Mouse (Mus musculus) midbrain, embryonic 15.5 days (tissue): ENCODE data around the gene Dlx4. TPM values are rescaled to one million over a fixed set of nuclear protein-coding genes. Genes with fewer than 3 reads are reported as not detected.
A peak's percentile ranks its signal among the peaks of the same experiment; 100 is the strongest.

Source experiments
- ATAC-seq: fragments of 200-750 bp; cut with Nextera tagmentation; replicated peaks from 2 replicates; pipeline ENCODE4 v1.8.0; 2017; ENCODE audit warnings: moderate TSS enrichment
- H3K27ac ChIP-seq: fragments of 300-500 bp; sonication (generic); 2 replicates; pipeline ENCODE4 v1.5.1; 2015; ENCODE audit warnings: mild to moderate bottlenecking, inconsistent platforms
- H3K27me3 ChIP-seq: fragments of 300-500 bp; sonication (generic); replicated peaks from 2 replicates; pipeline ENCODE4 v1.6.1; 2015; ENCODE audit warnings: inconsistent platforms
- H3K36me3 ChIP-seq: fragments of 300-500 bp; sonication (generic); replicated peaks from 2 replicates; pipeline ENCODE4 v1.6.1; 2015; ENCODE audit warnings: inconsistent platforms
- H3K4me1 ChIP-seq: fragments of 300-500 bp; sonication (generic); 2 replicates; pipeline ENCODE4 v1.6.1; 2015; ENCODE audit warnings: inconsistent platforms
- H3K4me2 ChIP-seq: fragments of 300-500 bp; sonication (generic); 2 replicates; pipeline ENCODE4 v1.6.1; 2015; ENCODE audit warnings: inconsistent platforms, mild to moderate bottlenecking, moderate library complexity
- H3K4me3 ChIP-seq: fragments of 300-500 bp; sonication (generic); 2 replicates; pipeline ENCODE4 v1.5.1; 2015; ENCODE audit warnings: mild to moderate bottlenecking, inconsistent platforms
- H3K9ac ChIP-seq: fragments of 300-500 bp; sonication (generic); 2 replicates; pipeline ENCODE4 v1.6.1; 2015; ENCODE audit warnings: mild to moderate bottlenecking, inconsistent platforms
- H3K9me3 ChIP-seq: fragments of 300-500 bp; sonication (generic); 2 replicates; pipeline ENCODE4 v1.6.1; 2016; ENCODE audit warnings: inconsistent platforms
- WGBS: fragments of 180-500 bp; shearing (Covaris S2); methylation state at CpG from one replicate; pipeline ENCODE4 v1.1.7; 2015; ENCODE audit warnings: mixed read lengths; 5-methylcytosine and 5-hydroxymethylcytosine counted together
- polyA plus RNA-seq: library from polyadenylated mRNA; unstranded; fragments of >200 nt; fragmentation: Nextera tagmentation; extraction: Ambion mirVana; gene quantifications from 2 replicates; pipeline ENCODE4 v1.2.1, GENCODE M21; 2015

Gene Dlx4
- polyA plus RNA-seq, 1 experiment from 2014 or later, result not detected

DNA sequence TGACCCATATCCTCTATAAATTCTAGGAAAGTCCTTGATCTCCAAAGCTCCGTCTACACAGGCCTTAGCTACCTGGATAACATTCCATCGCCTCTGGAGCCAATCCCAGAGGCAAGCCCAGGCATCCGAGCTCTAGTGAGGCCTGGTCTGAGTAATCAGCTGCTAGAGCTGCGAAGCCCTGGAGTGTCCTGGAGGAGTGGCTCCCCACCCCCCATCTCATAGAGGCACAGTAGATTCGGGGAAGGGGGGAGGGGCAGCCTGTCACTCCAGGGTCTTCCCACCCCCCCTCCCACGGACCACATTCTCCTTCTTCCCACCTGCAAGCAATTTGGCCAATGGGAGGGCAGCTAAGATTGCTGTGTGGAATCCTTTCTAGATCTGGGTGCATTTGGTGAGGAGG lies 8.8 kb downstream of the Dlx4 start:
- peaks cover 51% of the 10 kb centered on the region for H3K27me3 ChIP-seq

DNA sequence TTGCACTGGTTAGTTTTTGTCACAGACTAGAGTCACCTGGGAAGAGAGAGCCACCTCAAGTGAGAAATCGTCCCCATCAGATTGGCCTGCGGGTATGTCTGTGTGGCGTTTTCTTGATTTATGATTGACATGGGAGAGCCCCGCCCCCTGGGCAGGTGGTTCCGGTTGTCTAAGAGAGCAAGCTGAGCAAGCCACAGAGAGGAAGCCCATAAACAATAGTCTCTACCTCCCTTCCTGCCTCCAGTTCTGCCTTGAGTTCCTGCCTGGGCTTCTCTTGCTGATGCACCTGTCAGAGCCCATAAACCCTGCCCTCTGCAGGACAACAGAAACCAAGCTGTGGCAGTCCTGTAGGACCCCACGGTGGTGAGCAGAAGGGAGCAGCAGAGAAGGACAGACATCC lies 12.7 kb downstream of the Dlx4 start:
- Histone ChIP-seq H3K27me3 (peaks cover 12% of the 10 kb centered on the region; the same call in 1 of the 2 replicates), H3K4me1 (no peaks in the 10 kb centered on the region; the same call in 1 of the 2 replicates), H3K4me2 (no peak overlapping the region), H3K9me3 (no peaks in the 10 kb centered on the region), H3K27ac (no peak overlapping the region), H3K36me3 (no peaks in the 10 kb centered on the region), H3K4me3 (no peak overlapping the region), H3K9ac (no peak overlapping the region)
- WGBS, result 72% methylated on average over 6 of the region's 6 CpGs
- ATAC-seq, result no peak

More for the DNA sequence above, 8.8 kb downstream of the Dlx4 start:
- no peak for ATAC-seq
- Histone ChIP-seq H3K27ac (no peak overlapping the region), H3K9me3 (no peaks in the 10 kb centered on the region), H3K4me3 (no peak overlapping the region), H3K4me2 (no peak overlapping the region), H3K4me1 (no peaks in the 10 kb centered on the region; the same call in 1 of the 2 replicates), H3K36me3 (no peaks in the 10 kb centered on the region), H3K9ac (no peak overlapping the region)
- 19% methylated on average over 6 of the region's 6 CpGs for WGBS

DNA sequence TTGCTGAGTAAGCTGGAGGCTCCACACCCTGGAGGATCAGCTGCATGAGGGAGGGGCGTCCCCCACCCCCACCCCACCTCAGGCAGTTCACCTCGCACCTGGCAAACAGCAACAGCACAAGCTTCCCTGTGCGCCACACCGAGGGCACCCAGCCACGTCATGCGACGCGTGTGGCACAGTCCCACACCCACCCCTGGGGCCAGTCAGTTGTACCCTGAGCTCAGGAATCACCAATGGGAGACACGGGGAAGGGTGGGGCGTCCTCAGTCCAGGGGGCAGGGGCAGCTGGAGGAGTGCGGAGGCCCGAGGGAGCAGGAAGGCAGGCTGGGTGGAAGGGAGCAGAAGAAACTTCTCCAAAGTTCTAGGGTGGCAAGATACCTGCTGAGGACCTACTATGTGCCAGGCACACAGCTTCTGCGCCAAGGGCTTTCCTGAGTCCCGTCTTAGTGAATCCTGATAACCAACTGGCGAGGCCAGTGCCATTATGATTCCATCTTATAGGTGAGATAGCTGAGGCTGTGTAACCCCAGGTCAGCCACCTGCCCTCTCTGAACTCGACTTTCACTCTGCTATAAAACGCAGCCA lies 15.3 kb downstream of the Dlx4 start:
- Histone ChIP-seq H3K4me1 (peaks cover 8% of the 10 kb centered on the region), H3K4me3 (no peak overlapping the region), H3K9me3 (no peaks in the 10 kb centered on the region), H3K4me2 (no peak overlapping the region), H3K27ac (no peak overlapping the region), H3K27me3 (peaks cover 7% of the 10 kb centered on the region), H3K9ac (no peak overlapping the region), H3K36me3 (no peaks in the 10 kb centered on the region)
- WGBS, result 77% methylated on average over 17 of the region's 17 CpGs
- ATAC-seq, result no peak

DNA sequence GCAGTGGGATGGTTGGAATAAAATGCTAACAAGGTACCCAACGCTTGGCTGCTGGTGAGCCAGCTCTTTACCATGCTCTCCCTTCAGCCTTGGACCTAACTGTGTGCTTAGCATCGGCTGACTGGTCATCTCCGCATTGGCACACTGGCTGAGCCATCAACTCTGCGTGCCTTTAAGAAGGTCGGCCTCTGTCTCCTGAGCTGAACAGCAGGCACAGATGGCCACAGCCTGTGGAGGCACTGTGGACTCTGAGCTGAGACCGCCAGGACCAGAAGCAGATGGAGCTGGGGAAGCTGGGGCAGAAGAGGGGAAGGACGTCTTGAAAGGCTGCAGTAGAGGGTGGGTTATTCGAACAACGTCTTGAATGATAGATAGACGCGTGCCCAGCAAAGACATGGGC lies 17.7 kb downstream of the Dlx4 start:
- no peak overlapping the region for H3K27ac ChIP-seq
- no peak overlapping the region for H3K4me3 ChIP-seq
- no peak for ATAC-seq
- 53% methylated on average over 11 of the region's 11 CpGs for WGBS
- peaks cover 31% of the 10 kb centered on the region for H3K27me3 ChIP-seq
- H3K9ac ChIP-seq, result no peak overlapping the region
- no peaks in the 10 kb centered on the region for H3K9me3 ChIP-seq
- no peak overlapping the region for H3K4me2 ChIP-seq
- H3K4me1 ChIP-seq, result peaks cover 8% of the 10 kb centered on the region
- H3K36me3 ChIP-seq, result no peaks in the 10 kb centered on the region

DNA sequence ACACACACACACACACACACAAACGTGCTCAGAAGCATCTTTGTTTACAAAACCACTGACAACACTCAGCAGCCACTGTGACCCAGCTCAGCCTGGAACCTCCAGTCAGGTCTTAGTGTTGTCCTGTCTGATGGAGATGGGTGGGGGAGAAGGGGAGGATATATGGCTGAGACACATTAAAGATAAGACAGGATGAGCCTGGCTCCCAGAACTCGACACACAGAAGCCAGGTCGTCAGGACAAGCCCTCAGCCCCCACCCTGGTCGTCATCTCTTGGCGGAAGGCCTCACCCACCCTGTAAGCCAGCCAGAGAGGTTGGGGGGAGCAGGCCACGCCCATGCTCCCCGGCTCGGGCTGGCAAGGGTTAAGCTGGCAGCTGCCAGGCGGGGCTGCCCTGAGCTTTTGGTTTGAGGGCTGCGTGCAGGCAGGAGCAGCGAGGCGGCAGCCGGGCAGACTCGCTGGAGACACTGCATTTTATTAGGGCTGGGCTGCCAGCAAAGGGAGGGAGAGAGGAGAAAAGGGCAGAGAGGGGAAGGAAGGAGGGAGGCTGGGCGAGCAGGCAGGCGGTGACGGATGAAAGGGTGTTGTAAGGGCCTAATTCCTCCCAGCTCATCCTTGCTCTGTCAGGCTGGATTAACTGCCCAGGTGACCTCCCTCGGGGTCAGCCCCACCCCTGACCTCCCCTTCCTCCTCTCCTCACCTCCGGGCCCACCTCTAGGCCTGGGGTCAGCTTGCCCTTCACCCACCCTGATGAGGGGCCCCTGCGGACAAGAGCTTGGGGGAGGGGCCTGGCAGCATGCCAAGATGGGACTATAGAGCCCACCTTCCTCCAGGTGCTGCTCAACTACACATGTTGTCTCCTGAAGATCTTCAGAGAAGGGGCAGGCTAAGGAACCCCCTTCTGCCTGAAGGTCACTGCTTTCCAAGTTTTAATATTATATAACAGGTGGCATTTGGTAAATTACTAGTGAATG lies 19.5 kb downstream of the Dlx4 start:
- 2% methylated on average over 20 of the region's 20 CpGs for WGBS
- H3K27ac ChIP-seq, result no peak overlapping the region
- peak; percentile 66; the same call in 1 of the 2 replicates for ATAC-seq
- H3K27me3 ChIP-seq, result peaks cover 48% of the 10 kb centered on the region
- peak overlapping the region; percentile 5; the same call in 1 of the 2 replicates for H3K9ac ChIP-seq
- no peaks in the 10 kb centered on the region for H3K36me3 ChIP-seq
- H3K9me3 ChIP-seq, result no peaks in the 10 kb centered on the region
- H3K4me1 ChIP-seq, result peaks cover 11% of the 10 kb centered on the region
- peak overlapping the region; percentile 44 for H3K4me2 ChIP-seq
- H3K4me3 ChIP-seq, result peak overlapping the region; percentile 1; the same call in 1 of the 2 replicates

DNA sequence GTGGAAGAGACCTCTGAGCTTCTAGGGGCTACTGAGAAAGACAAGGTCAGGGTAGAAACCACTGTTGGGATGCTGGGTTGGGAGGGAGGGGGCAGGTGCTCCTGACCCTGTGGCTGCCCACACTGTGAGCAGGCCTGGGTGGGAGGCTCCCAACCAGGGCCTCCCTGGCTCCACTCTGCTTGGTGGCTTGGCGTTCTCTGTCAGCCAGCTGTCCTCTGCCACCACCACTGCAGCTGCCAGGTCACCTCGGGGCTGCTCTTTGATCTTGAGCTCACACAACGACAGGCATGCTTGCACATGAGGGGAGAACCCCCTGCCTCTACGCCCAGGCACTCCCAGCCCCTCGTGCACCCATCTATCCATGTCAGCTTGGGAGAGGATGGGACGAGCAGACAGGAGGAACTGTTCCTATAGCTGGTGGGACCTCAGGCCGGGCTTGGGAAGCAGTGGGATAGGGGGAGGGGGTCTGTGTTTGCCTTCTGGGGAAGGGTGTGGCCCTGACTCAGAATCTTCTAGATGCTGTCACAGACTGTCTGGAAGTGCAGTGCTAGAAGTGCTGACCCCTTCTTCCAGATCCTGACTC lies 20.6 kb downstream of the Dlx4 start:
- Histone ChIP-seq H3K4me2 (no peak overlapping the region), H3K27ac (no peak overlapping the region), H3K27me3 (peaks cover 51% of the 10 kb centered on the region), H3K9ac (no peak overlapping the region), H3K9me3 (no peaks in the 10 kb centered on the region), H3K36me3 (no peaks in the 10 kb centered on the region), H3K4me1 (peaks cover 21% of the 10 kb centered on the region), H3K4me3 (no peak overlapping the region)
- ATAC-seq, result no peak
- WGBS, result 33% methylated on average over 7 of the region's 7 CpGs

DNA sequence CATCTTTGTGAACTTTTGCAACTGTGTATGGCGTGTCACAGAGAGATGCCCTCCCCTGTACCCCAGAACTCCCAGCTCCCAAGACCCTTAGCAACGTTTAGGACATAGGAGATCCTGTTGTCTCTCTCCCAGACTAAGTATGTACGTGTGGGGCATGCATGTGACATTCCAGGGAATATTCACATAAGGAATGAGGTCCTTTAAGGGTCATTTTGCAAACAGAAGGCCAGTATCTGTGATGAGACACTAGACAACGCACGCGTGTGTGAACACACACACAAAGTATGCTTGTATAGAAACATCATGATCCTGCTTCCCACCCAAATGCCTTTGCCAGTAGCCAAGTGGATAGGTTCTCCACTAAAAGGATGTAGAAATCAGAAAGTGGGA lies 24.0 kb downstream of the Dlx4 start:
- no peak for ATAC-seq
- H3K36me3 ChIP-seq, result no peaks in the 10 kb centered on the region
- no peak overlapping the region for H3K27ac ChIP-seq
- no peak overlapping the region for H3K4me2 ChIP-seq
- peaks cover 37% of the 10 kb centered on the region for H3K4me1 ChIP-seq
- no peaks in the 10 kb centered on the region for H3K9me3 ChIP-seq
- no peak overlapping the region for H3K4me3 ChIP-seq
- no peak overlapping the region for H3K9ac ChIP-seq
- peaks cover 76% of the 10 kb centered on the region for H3K27me3 ChIP-seq
- 18% methylated on average over 6 of the region's 6 CpGs for WGBS

DNA sequence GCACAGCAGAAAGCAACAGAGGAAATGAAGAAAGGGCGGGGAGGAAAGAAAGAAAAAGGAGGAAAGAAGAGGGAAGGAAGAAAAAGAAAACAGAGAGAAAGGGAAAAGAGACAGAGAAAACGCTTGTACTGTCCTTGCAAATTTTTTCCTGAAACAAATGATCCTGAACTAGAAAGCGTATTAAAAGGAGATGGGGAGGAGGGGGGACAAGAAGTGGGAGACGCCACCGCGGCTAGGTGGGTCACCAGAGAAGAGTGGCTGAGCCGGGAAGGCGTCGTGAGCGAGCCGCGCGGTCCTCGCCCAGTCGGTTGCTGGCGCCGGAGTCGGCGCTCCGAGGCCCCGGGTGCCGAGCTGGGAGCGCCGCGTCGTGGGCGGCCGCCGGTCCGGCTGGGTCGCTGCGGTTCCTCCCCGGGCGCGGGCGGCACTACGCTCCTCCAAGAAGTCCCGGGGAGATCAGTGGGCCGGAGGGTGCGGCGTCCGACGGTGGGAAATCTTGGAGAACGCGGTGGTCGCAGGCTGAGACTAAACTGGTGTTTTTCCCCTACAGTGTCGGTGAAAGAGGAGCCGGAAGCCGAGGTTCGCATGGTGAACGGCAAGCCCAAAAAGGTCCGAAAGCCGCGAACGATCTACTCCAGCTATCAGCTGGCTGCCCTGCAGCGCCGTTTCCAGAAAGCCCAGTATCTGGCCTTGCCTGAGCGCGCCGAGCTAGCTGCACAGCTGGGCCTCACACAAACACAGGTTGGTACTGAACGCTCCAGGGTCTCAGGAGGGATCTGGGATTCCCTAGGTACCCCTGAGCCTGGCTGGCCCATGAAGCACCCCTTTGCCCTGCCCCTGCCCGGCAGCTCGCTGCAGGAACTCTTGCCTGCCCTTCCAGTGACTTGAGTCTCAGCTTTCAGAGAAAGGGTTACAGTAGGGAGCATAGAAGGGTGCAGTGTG lies 24.6 kb downstream of the Dlx4 start:
- peaks cover 32% of the 10 kb centered on the region for H3K4me1 ChIP-seq
- H3K4me3 ChIP-seq, result peak overlapping the region; percentile 25
- H3K27me3 ChIP-seq, result peaks cover 77% of the 10 kb centered on the region
- WGBS, result 2% methylated on average over 63 of the region's 63 CpGs
- no peak overlapping the region for H3K27ac ChIP-seq
- ATAC-seq, result no peak
- H3K4me2 ChIP-seq, result peak overlapping the region; percentile 72
- no peaks in the 10 kb centered on the region for H3K9me3 ChIP-seq
- no peak overlapping the region for H3K9ac ChIP-seq
- no peaks in the 10 kb centered on the region for H3K36me3 ChIP-seq

DNA sequence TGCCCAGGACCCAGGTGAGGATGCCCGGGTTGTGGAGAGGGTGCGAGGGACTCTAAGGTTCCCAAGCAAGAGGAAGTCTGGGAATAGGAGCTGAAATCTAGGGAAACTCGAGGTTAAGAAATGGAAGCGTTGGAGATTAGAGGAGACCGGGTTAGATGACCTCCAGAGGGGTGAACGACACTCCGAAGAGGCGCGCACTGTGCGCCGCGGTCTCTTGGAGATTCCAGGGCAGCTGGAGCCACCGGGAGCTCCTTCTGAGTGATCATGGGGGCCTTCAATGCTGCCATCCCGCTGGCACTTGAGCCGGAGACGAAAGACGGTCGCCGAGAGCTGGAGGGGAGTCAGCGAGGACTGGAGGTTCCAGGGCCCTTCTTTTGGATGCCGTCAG lies 25.4 kb downstream of the Dlx4 start:
- no peaks in the 10 kb centered on the region for H3K9me3 ChIP-seq
- peak overlapping the region; percentile 39 for H3K4me3 ChIP-seq
- H3K4me2 ChIP-seq, result peak overlapping the region; percentile 72
- no peak overlapping the region for H3K27ac ChIP-seq
- H3K36me3 ChIP-seq, result no peaks in the 10 kb centered on the region
- peaks cover 29% of the 10 kb centered on the region for H3K4me1 ChIP-seq
- no peak overlapping the region for H3K9ac ChIP-seq
- peaks cover 75% of the 10 kb centered on the region for H3K27me3 ChIP-seq
- no peak for ATAC-seq
- under 1% methylated on average over 21 of the region's 21 CpGs for WGBS

DNA sequence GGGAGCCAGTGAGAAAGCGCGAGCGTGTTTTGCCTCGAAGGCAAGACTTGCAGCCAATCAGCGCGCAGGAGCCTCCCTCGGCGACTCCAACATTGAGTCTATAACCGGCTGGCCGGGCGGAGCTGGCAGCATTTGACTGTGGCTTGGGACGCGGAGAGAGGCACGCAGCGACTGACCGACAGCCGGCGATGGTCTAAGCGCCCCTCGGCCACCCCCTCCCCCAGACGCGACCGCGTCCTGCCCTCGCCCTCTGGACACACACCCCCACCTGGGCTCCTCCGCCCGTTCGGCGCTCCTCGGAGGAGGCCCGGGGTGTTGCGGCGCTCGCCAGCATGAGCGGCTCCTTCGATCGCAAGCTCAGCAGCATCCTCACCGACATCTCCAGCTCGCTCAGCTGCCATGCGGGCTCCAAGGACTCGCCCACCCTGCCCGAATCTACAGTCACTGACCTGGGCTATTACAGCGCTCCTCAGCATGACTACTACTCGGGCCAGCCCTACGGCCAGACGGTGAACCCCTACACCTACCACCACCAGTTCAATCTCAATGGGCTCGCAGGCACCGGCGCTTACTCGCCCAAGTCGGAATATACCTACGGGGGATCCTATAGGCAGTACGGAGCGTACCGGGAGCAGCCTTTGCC lies 26.0 kb downstream of the Dlx4 start, which contains the start of gene Dlx3:
Dlx3 (plus strand) TSS at position 130 of the 643 bp plus-strand sequence.
- H3K4me2 ChIP-seq, result peak within 1 kb of the TSS; percentile 72
- no peak within 1 kb of the TSS for H3K27ac ChIP-seq
- no peak within 1 kb of the TSS for H3K9ac ChIP-seq
- H3K4me3 ChIP-seq, result peak within 1 kb of the TSS; percentile 39
- peaks cover 29% of the 10 kb centered on the region for H3K4me1 ChIP-seq
- no peaks in the 10 kb centered on the region for H3K36me3 ChIP-seq
- H3K9me3 ChIP-seq, result no peaks in the 10 kb centered on the region
- WGBS, result under 1% methylated on average over 55 of the region's 55 CpGs
- peaks cover 70% of the 10 kb centered on the region for H3K27me3 ChIP-seq
- peak; percentile 48; the same call in 1 of the 2 replicates for ATAC-seq

DNA sequence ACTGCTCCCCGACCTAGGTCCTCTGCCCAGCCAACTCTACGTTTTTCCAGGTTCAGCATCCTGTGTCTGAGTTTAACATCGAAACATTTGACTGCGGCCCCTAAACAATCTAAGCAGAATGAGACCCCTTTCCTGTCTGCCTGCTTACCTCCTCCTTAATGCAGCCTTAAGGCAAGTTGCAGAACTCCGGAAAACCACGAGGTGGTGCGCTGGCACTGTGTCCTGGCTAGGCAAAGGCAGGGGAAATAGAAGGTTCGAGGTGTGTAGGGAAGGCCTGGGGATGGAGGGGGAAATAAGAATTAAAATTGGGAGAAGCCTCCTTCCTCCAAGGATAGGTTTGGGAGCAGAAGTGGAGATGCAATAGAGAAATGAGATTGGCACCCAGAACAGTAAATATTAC lies 27.6 kb downstream of the Dlx4 start:
- no peak for ATAC-seq
- Histone ChIP-seq H3K4me3 (no peak overlapping the region), H3K4me1 (peaks cover 29% of the 10 kb centered on the region), H3K9me3 (no peaks in the 10 kb centered on the region), H3K27ac (no peak overlapping the region), H3K9ac (no peak overlapping the region), H3K4me2 (no peak overlapping the region), H3K36me3 (no peaks in the 10 kb centered on the region), H3K27me3 (peaks cover 53% of the 10 kb centered on the region)
- WGBS, result 4% methylated on average over 8 of the region's 8 CpGs
